Mouse (Mus musculus) brain, embryonic 14.5 days (tissue): ENCODE results near the gene Sox5.

Experiments used
- CTCF ChIP-seq: fragments of 200-500 bp; IDR thresholded peaks from 2 replicates; pipeline ENCODE4 v1.5.1; 2012; ENCODE audit warnings: inconsistent platforms, mild to moderate bottlenecking, moderate library complexity, borderline replicate concordance; ENCODE audit not compliant: insufficient read depth, insufficient read length; ENCODE audit errors: extremely low read depth
- POLR2A ChIP-seq: fragments of 200-500 bp; IDR thresholded peaks from 2 replicates; pipeline ENCODE4 v1.6.1; 2012; ENCODE audit warnings: mild to moderate bottlenecking, inconsistent platforms, borderline replicate concordance; ENCODE audit not compliant: poor library complexity, insufficient read depth, insufficient read length, severe bottlenecking; ENCODE audit errors: extremely low read depth

GRCm38 (mm10) chr6:144740343-144740742, 41.4 kb downstream of the Sox5 start:
- TF ChIP-seq POLR2A: no peak
- TF ChIP-seq CTCF: no peak
